Mouse (Mus musculus): ENCODE results near the gene Vti1a.

- TF ChIP-seq CTCF (IDR thresholded peaks at IDR 0.05; ENCODE audit: insufficient read depth, low read depth, low read length) (no peak), POLR2A (IDR thresholded peaks at IDR 0.05; ENCODE audit: insufficient read depth, low read depth, low read length) (no peak)
These were observed 248.2 kb downstream of the Vti1a start for GRCm38 (mm10) chr19:55564104-55564938.

Measured in olfactory bulb, adult 2 months (tissue).